Mouse (Mus musculus): ENCODE measurements around the gene Anapc15. TPM values are rescaled to one million over a fixed set of nuclear protein-coding genes. Genes with fewer than 3 reads are reported as not detected.

The Anapc15 gene
- polyA plus RNA-seq, 1 experiment from 2014 or later = 119 TPM

DNA sequence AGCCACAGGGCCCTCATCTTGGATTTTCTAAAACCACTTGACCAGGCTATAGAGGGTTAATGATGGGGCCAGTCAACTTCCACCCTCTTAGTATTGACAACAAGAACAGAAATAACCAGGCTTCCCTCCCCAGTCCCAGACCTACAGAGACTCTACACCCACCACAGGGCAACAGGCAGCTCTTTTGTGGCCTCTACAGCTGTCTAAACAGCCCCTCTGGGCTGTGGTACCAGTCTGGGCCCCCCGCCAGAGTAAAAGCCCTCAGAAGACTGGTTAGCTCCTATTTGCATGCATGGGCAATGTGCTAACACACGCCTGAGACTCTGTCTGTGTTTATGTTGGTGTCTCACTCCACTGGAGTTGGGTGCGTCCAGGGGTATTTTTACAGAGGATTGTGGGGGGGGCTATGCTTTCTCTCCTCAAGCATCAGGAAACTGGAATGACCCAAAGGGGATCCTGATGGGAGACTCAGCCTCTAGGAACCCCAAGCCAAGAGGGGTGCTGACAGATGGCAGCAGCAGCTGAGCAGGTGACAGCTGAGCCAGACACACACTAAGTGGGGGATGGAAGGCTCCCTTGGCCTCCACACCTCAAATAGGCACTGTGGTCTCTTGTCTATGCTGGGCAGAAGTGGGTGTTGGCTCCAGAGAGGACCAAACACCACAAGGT is 29.5 kb upstream of the Anapc15 start:
- H3K4me1 ChIP-seq = peaks cover 40% of the 10 kb centered on the region
- H3K9me3 ChIP-seq = no peaks in the 10 kb centered on the region
- peak overlapping the region; percentile 88 for H3K4me3 ChIP-seq
- H3K27me3 ChIP-seq (replicated peaks; ENCODE audit: low read depth, poor library complexity, severe bottlenecking) = no peaks in the 10 kb centered on the region
- WGBS = 61% methylated on average over 3 of the region's 3 CpGs
- peak overlapping the region; percentile 100; the same call in 1 of the 2 replicates for H3K27ac ChIP-seq (replicated peaks)
- H3K36me3 ChIP-seq (replicated peaks) = peaks cover 54% of the 10 kb centered on the region
- DNase-seq (ENCODE audit: low spot score) = no peak

DNA sequence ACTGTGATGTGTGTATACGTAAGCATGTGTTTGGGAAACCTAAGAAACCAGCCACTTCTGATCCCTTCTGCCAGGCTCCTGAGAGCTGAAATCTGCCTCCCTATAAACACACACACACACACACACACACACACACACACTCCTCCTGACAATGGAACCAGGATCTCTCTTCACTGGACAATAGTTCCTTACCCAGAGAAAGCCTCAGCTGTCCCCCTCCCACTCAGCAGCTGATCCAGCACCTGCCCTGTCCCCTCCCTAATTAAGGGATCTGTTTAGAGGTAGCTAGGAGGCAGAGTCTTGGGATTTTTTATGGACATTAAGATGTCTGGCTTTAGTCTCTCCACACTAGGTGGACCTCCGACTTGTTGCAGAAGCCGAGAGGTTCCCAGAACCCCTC is 28.6 kb upstream of the Anapc15 start:
- H3K4me3 ChIP-seq = peak overlapping the region; percentile 88
- no peaks in the 10 kb centered on the region for H3K9me3 ChIP-seq
- no peak for DNase-seq (ENCODE audit: low spot score)
- 72% methylated on average over 3 of the region's 3 CpGs for WGBS
- H3K4me1 ChIP-seq = peaks cover 43% of the 10 kb centered on the region
- H3K36me3 ChIP-seq (replicated peaks) = peaks cover 46% of the 10 kb centered on the region
- peak overlapping the region; percentile 100; the same call in 1 of the 2 replicates for H3K27ac ChIP-seq (replicated peaks)
- no peaks in the 10 kb centered on the region for H3K27me3 ChIP-seq (replicated peaks; ENCODE audit: low read depth, poor library complexity, severe bottlenecking)

DNA sequence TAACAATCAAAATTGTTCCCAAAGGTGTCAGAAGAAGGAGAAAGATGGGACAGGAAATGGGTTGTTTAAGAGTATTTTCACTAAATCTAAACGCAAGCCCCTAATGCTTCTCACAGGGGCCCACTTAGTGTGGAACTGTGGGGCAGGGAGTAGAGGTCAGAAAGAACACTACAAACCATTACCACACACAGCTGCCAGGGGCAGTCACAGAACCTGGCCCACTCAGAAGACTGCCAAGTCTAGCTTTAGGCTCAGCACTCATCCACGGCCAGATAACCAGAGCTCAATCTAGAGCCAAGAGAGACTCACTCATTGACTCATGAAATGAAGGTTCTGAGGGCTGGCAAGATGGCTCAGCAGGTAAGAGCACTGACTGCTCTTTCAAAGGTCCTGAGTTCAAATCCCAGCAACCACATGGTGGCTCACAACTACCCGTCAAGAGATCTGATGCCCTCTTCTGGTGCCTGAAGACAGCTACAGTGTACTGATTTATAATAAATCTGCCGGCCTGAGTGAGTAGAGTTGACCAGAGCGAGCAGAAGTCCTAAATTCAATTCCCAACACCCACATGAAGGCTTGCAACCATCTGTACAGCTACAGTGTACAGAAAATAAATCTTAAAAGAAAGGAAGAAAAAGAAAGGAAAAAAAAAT is 27.9 kb upstream of the Anapc15 start:
- Histone ChIP-seq H3K36me3 (replicated peaks) (peaks cover 42% of the 10 kb centered on the region), H3K27me3 (replicated peaks; ENCODE audit: low read depth, poor library complexity, severe bottlenecking) (no peaks in the 10 kb centered on the region), H3K27ac (replicated peaks) (peak overlapping the region; percentile 100), H3K4me3 (peak overlapping the region; percentile 88), H3K4me1 (peaks cover 43% of the 10 kb centered on the region), H3K9me3 (no peaks in the 10 kb centered on the region)
- no peak for DNase-seq (ENCODE audit: low spot score)
- WGBS = 47% methylated on average over 5 of the region's 5 CpGs

DNA sequence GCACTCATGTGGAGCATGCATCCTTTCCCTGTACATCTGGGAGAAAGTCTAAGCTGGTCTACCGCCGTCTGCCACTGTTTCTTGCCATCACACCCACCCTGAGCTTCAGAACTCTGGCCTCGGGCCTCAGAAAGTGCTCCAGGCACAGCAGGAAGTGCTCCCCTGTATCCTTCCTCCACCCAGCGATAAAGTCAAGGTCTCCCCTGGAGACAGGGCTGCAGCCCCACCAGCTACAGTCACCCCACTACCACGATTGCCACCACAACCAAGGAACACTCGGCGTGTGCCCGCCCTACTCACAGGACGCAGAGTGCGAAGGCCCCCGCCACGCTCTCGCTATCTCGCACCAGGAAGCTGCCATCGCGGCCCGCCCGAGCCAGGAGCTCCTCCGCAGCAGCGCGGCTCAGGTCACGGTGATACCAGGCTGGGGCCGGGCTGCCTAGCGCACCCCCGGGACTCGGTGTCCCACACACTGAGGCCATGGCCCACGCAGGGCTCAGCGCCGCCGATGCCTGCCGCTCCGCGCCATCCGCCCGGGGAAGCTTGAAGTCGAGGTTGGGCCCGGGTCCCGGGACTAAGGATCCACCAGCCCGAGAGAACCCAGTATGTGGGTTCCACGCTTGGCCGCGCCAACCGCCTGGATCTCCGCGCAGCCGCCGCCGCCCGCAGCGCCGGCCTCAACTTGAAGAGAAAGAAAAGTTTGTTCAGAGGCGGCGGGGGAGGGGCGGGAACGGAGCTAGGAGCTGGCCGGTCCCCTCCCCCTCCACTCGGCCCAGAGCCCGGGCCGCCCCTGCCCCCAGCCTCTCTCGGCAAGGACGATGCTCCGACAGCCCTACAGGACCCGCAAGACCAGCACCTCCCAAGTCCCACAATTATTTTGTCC is 27.0 kb upstream of the Anapc15 start:
- WGBS = under 1% methylated on average over 63 of the region's 63 CpGs
- Histone ChIP-seq H3K4me3 (peak overlapping the region; percentile 88), H3K4me1 (peaks cover 43% of the 10 kb centered on the region)

DNA sequence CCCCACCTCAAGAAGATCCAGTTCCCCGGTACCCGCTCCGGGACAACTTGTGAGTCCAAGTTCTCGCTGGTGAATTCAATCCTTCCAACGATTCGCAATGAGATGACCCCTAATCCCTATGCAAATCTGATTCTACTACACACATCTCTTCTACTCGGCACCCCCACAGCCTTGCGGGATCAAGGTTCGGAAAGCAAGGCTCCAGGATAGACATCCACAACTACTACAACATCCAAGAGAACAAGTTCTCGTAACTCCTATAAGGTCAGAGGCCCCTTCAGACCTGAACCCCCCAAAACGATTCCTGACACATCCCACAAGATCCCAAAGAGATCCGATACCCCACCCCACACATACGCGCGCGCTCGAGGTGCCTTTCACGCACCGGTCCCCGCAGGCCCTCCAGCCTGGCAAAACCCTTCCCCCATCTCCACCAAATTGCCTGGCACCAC is 26.3 kb upstream of the Anapc15 start:
- no peaks in the 10 kb centered on the region for H3K27me3 ChIP-seq (replicated peaks; ENCODE audit: low read depth, poor library complexity, severe bottlenecking)
- H3K27ac ChIP-seq (replicated peaks) = peak overlapping the region; percentile 100
- no peaks in the 10 kb centered on the region for H3K9me3 ChIP-seq
- H3K36me3 ChIP-seq (replicated peaks) = peaks cover 26% of the 10 kb centered on the region
- WGBS = under 1% methylated on average over 20 of the region's 20 CpGs
- peak overlapping the region; percentile 88 for H3K4me3 ChIP-seq
- peaks cover 43% of the 10 kb centered on the region for H3K4me1 ChIP-seq
- DNase-seq (ENCODE audit: low spot score) = no peak

More for the DNA sequence above, 27.0 kb upstream of the Anapc15 start:
- H3K27me3 ChIP-seq (replicated peaks; ENCODE audit: low read depth, poor library complexity, severe bottlenecking) = no peaks in the 10 kb centered on the region
- H3K9me3 ChIP-seq = no peaks in the 10 kb centered on the region
- peak; percentile 89 for DNase-seq (ENCODE audit: low spot score)
- H3K36me3 ChIP-seq (replicated peaks) = peaks cover 33% of the 10 kb centered on the region
- peak overlapping the region; percentile 100 for H3K27ac ChIP-seq (replicated peaks)

DNA sequence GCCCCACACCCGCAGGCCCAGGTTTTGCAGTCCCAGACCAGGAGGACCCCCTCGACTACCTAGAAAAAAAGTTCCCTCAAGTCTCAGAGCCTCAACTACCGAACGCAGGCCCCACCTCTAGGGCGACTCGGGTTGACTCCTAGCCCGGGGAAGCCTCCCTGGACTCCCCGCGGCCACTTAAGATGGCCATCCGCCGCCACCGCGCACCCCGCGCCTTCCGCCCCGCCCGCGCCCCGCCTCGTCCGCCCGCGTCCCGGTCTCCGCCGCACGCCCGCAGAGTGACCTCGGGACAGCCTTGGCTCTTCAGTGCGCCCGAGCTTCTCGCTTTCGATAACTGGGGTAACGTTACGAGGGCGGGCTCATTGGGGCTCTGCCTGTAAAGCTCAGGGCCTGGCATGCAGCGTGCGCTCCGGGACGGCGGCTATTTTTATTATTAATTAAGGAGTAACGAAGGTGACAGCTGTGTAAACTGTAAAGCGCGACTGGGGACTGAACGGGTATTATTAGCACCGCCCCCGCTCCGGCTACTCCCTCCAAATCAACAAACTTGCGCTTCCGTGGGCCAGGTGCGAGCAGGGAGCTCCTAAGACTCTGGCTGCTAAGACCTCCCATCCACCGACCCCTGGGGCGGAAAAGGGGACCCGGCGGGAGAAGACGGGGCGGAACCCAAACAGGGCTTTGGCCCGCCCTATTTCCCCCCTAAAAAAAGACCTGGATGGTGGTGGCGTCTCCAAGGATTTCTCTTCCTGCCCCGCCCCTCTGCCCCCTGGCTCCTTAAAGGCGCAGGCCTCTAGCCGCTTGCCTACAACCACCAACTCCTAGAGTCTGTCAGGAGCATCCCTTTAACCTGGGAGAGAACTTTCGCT is 25.7 kb upstream of the Anapc15 start, which contains the start of gene Inppl1:
Gene Inppl1, minus strand, starts transcription at position 624 of the 866 bp plus-strand sequence.
- no peaks in the 10 kb centered on the region for H3K9me3 ChIP-seq
- H3K27ac ChIP-seq (replicated peaks) = peak within 1 kb of the TSS; percentile 100
- under 1% methylated on average over 64 of the region's 64 CpGs for WGBS
- no peaks in the 10 kb centered on the region for H3K27me3 ChIP-seq (replicated peaks; ENCODE audit: low read depth, poor library complexity, severe bottlenecking)
- peaks cover 20% of the 10 kb centered on the region for H3K36me3 ChIP-seq (replicated peaks)
- DNase-seq (ENCODE audit: low spot score) = peak; percentile 94
- H3K4me3 ChIP-seq = peak within 1 kb of the TSS; percentile 88
- H3K4me1 ChIP-seq = peaks cover 43% of the 10 kb centered on the region

DNA sequence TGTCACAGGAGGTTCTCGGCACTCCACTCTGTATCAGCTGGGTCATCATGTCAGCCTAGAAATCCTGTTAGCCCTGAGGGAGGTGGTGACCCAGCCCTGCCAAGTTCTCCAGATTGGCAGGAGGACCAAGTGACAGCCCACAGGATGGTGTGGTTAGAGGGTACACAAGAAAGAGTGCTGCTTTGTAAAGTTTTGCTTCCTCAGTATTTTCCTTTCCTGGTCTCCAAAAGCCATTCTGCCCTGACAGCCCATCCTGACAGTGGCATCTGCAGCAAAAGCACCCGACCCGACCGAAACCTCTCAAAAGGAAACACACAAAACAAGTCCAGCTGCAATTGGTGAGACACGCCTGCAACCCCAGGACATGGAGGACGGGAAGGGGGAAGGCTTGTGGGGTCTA is 19.3 kb upstream of the Anapc15 start:
- WGBS = 75% methylated on average over 6 of the region's 6 CpGs

DNA sequence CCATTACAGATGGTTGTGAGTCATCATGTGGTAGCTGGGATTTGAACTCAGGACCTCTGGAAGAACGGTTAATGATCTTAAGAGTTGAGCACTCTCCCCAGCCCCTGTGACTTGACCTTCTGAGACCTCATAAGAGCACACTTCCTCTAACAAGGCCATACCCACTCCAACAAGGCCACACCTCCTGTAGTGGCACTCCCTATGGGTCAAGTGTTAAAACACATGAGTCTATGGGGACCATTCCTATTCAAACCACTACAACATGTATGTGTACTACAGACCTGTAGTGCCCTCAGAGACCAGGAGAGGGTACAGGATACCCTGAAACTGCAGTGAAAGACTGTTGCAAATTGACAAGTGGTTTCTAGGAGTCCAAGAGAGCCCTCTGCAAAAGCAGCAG is 15.6 kb upstream of the Anapc15 start:
- Histone ChIP-seq H3K9me3 (no peaks in the 10 kb centered on the region), H3K27ac (replicated peaks) (no peak overlapping the region), H3K27me3 (replicated peaks; ENCODE audit: low read depth, poor library complexity, severe bottlenecking) (no peaks in the 10 kb centered on the region), H3K36me3 (replicated peaks) (no peaks in the 10 kb centered on the region), H3K4me1 (peaks cover 3% of the 10 kb centered on the region; the same call in 1 of the 2 replicates), H3K4me3 (no peak overlapping the region)
- 95% methylated on average over 1 of the region's 1 CpGs for WGBS
- DNase-seq (ENCODE audit: low spot score) = no peak

More for the DNA sequence above, 19.3 kb upstream of the Anapc15 start:
- DNase-seq (ENCODE audit: low spot score) = no peak
- no peak overlapping the region for H3K4me3 ChIP-seq
- H3K4me1 ChIP-seq = peaks cover 5% of the 10 kb centered on the region
- H3K27me3 ChIP-seq (replicated peaks; ENCODE audit: low read depth, poor library complexity, severe bottlenecking) = no peaks in the 10 kb centered on the region
- no peak overlapping the region for H3K27ac ChIP-seq (replicated peaks)
- no peaks in the 10 kb centered on the region for H3K9me3 ChIP-seq
- H3K36me3 ChIP-seq (replicated peaks) = peaks cover 3% of the 10 kb centered on the region; the same call in 1 of the 2 replicates

DNA sequence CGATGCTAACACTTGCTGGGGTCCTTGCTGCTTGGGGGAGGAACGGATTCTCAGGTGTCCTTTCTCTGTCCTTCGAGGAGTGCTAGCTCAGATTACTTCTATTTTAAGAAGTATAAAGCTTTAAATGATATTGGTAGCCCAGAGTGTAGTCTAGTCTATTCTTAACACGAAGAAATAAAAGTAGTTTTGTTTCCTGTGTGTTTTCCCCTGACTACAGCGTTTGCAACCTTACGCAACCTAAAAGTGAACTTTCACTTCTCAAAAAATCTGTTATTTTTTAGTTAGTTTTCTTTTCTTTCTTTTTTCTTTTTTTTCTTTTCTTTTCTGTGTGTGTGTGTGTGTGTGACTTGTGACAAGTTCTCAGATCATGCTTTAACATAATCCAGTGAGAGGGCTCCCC is 11.8 kb upstream of the Anapc15 start:
- no peak overlapping the region for H3K27ac ChIP-seq (replicated peaks)
- H3K36me3 ChIP-seq (replicated peaks) = no peaks in the 10 kb centered on the region
- WGBS = 84% methylated on average over 6 of the region's 6 CpGs
- DNase-seq (ENCODE audit: low spot score) = no peak
- H3K27me3 ChIP-seq (replicated peaks; ENCODE audit: low read depth, poor library complexity, severe bottlenecking) = no peaks in the 10 kb centered on the region
- peaks cover 3% of the 10 kb centered on the region; the same call in 1 of the 2 replicates for H3K4me1 ChIP-seq
- no peaks in the 10 kb centered on the region for H3K9me3 ChIP-seq
- no peak overlapping the region for H3K4me3 ChIP-seq

DNA sequence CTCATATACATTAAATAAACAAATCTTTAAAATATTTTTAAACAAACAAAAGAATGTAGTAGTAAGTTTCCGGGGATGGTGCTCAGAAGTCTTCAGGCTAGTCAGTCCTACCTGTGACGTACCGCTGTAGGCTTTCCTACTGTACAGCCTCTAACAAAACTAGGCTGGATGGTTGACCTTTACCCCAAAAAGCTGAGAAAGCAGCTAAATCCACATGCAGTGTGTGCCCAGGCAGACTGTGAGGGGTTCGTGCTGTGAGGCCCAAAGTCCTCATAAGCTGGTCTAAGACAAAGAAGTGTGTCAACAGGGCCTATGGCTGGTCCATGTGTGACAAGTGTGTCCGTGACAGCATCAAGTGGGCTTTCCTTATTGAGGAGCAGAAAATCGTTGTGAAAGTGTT is 10.7 kb upstream of the Anapc15 start:
- H3K4me3 ChIP-seq = no peak overlapping the region
- WGBS = 91% methylated on average over 6 of the region's 6 CpGs
- DNase-seq (ENCODE audit: low spot score) = no peak
- peaks cover 3% of the 10 kb centered on the region; the same call in 1 of the 2 replicates for H3K4me1 ChIP-seq
- H3K36me3 ChIP-seq (replicated peaks) = no peaks in the 10 kb centered on the region
- H3K27me3 ChIP-seq (replicated peaks; ENCODE audit: low read depth, poor library complexity, severe bottlenecking) = no peaks in the 10 kb centered on the region
- no peak overlapping the region for H3K27ac ChIP-seq (replicated peaks)
- no peaks in the 10 kb centered on the region for H3K9me3 ChIP-seq

DNA sequence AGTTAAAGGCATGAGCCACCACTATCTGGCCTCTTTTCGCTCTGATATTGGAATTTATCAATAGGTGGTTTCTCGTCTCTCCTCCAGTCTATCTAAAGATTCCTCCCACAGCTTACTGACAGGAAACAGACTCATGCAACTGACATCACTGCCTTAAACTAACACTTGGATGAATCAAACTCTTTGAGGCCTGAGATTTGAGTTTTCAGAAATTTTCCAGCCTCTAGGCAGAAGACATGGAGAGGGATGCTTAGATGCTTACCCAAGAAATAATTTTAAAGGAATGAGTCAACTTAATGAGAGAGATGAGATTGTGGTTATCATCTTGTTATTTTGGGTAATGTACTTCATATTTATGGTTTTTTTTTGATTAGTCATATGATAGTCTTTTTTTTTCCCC is 9.7 kb upstream of the Anapc15 start:
- Histone ChIP-seq H3K27me3 (replicated peaks; ENCODE audit: low read depth, poor library complexity, severe bottlenecking) (no peaks in the 10 kb centered on the region), H3K36me3 (replicated peaks) (no peaks in the 10 kb centered on the region), H3K4me3 (no peak overlapping the region), H3K27ac (replicated peaks) (no peak overlapping the region), H3K9me3 (no peaks in the 10 kb centered on the region), H3K4me1 (peaks cover under 1% of the 10 kb centered on the region; the same call in 1 of the 2 replicates)
- no peak for DNase-seq (ENCODE audit: low spot score)
- WGBS = 84% methylated on average over 2 of the region's 2 CpGs

Data from embryonic facial prominence, embryonic 10.5 days (tissue).